Mouse (Mus musculus) spleen, adult 18-20 months (tissue): ENCODE results near the gene Tmem131l.

Source experiments
- DNase-seq, 2 experiments: peaks; one replicate each; pipeline ENCODE4 v3.0.0; 2022; ENCODE audit warnings: mixed read lengths in 2 of 2

The Tmem131l gene

GRCm38 (mm10) chr3:83976161-83976560 is 63.8 kb downstream of the Tmem131l start:
- DNase-seq, result no peak

GRCm38 (mm10) chr3:83973339-83973738 is 66.6 kb downstream of the Tmem131l start:
- no peak for DNase-seq

- no peak for DNase-seq
Measured at GRCm38 (mm10) chr3:83970629-83971028, 69.3 kb downstream of the Tmem131l start.

- DNase-seq, result no peak
Measured at GRCm38 (mm10) chr3:83969081-83969480, 70.9 kb downstream of the Tmem131l start.

GRCm38 (mm10) chr3:83967791-83968190 is 72.2 kb downstream of the Tmem131l start:
- no peak for DNase-seq

- DNase-seq, result no peak
Measured at GRCm38 (mm10) chr3:83965333-83965732, 74.6 kb downstream of the Tmem131l start.

- DNase-seq, result no peak
Measured at GRCm38 (mm10) chr3:83963705-83964104, 76.3 kb downstream of the Tmem131l start.

GRCm38 (mm10) chr3:83962571-83962970 is 77.4 kb downstream of the Tmem131l start:
- no peak for DNase-seq

- no peak for DNase-seq
Measured at GRCm38 (mm10) chr3:83962076-83962475, 77.9 kb downstream of the Tmem131l start.

- no peak for DNase-seq
Measured at GRCm38 (mm10) chr3:83958951-83959681, 80.9 kb downstream of the Tmem131l start.

GRCm38 (mm10) chr3:83953879-83954278 is 86.1 kb downstream of the Tmem131l start:
- no peak for DNase-seq

- DNase-seq, result no peak
Measured at GRCm38 (mm10) chr3:83948801-83949200, 91.2 kb downstream of the Tmem131l start.

GRCm38 (mm10) chr3:83947476-83948245 is 92.3 kb downstream of the Tmem131l start:
- DNase-seq, result no peak

GRCm38 (mm10) chr3:83946848-83947247 is 93.1 kb downstream of the Tmem131l start:
- DNase-seq, result no peak

- DNase-seq, result no peak
Measured at GRCm38 (mm10) chr3:83943691-83944090, 96.3 kb downstream of the Tmem131l start.

- DNase-seq, result no peak
Measured at GRCm38 (mm10) chr3:83943212-83943611, 96.8 kb downstream of the Tmem131l start.

- no peak for DNase-seq
Measured at GRCm38 (mm10) chr3:83941921-83942320, 98.1 kb downstream of the Tmem131l start.

- no peak for DNase-seq
Measured at GRCm38 (mm10) chr3:83938871-83939270, 101.1 kb downstream of the Tmem131l start.

GRCm38 (mm10) chr3:83934514-83934913 is 105.5 kb downstream of the Tmem131l start:
- DNase-seq, result no peak

GRCm38 (mm10) chr3:83915768-83916496 is 124.0 kb downstream of the Tmem131l start:
- DNase-seq, result no peak

- DNase-seq, result no peak
Measured at GRCm38 (mm10) chr3:83915102-83915501, 124.9 kb downstream of the Tmem131l start.

- no peak for DNase-seq
Measured at GRCm38 (mm10) chr3:83910707-83911106, 129.3 kb downstream of the Tmem131l start.

GRCm38 (mm10) chr3:83906185-83906584 is 133.8 kb downstream of the Tmem131l start:
- no peak for DNase-seq
